Mouse (Mus musculus) naive thymus-derived CD4-positive, alpha-beta T cell, adult 2 months (primary cell): ENCODE measurements around the gene Znfx1.

Source experiments
- DNase-seq: peaks from one replicate; pipeline ENCODE4 v3.0.0-alpha.2; 2011; ENCODE audit warnings: low read depth

The Znfx1 gene

DNA sequence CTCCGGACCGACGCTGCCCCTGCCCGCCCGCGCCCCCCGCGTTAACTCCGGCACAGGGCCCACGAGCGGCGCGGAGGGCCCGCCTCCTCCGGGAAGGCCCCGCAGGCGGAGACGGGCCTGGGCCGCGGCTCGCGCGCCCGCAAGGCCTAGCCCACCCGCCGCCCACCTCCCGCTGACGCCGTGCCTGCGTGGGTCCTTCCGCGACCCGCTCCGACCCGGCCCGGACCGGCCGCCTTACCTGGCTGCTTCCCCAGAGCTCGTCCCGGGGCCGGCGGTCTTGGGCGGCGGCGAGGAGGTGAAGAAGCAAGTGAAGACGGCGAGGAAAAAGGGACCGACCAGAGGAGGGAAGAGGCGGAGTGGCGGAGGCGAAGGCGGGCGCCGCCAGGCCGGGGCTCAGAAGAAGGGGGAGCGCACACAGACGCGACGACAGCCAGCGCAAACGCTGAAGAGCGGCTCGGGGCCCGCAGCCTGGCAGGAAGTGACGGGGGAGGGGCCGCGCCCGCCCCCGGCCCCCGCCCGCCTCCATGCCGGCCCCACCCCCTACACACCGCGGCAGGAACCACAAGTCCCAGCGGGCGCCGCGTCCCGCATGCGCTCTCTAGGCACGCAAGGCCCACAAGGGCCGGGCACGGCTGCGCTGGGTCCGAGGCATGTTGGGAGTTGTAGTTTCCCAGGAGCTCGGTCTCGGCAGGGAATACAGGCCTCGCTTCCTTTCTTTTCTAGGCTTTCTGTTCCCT, 66.9 kb downstream of the Znfx1 start, which contains the start of gene Stau1:
TSS of gene Stau1 (minus strand) at position 504 of the 737 bp plus-strand sequence.
- peak; percentile 96 for DNase-seq

DNA sequence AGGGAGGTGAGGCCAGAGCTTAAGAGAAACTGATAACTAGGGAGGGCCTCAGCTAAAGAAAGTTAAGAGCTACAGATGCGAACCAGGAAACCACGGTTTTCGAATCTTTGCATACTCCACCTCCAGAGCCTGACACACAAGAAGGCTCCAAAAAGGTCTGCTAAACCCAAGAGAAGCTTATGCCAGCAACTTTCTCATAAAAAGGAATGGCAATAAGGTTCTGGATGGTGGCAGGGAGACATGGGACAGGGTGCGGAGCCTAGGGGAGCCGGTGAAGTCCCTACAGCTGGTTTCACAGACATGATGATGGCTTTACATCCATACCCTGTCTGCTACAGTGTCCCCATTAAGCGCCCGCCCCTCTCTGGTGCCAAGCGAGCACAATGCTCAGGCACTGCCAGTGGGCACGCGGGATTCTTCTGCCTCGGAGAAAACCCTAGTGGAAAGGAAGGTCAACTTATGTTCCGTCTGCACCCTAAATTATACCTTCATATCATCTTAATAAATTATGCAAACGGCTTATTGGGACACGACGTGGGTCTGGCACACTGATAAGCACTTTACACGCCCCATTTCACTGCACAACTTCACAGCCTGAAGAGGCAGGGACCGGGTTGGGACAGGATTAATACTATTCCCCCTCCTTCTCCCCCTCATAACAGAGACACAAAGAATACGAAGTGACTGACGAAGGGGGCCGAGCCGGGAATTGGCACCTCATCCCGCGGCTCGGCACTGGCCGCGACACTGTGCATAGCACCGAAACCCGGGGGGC, 67.6 kb downstream of the Znfx1 start:
- peak; percentile 58 for DNase-seq

DNA sequence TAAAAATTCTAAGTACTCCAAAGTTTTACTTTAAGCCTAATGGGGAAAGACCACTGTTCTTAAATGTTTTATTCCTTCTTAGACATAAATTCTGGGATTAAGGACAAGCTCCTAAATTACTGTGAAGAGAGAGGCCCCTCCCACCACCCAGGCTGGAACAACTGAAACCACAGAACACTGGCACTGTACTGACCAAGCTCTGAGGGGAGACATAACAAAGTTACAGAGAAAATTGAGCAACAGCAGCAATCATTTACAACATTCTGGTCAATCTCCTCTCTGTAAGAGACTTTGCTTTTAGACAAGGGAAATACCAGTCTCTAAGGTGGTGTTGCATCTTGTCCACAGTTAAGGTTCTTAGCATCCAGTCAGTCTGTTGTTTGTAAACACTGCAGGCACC, 70.9 kb downstream of the Znfx1 start:
- DNase-seq: no peak

DNA sequence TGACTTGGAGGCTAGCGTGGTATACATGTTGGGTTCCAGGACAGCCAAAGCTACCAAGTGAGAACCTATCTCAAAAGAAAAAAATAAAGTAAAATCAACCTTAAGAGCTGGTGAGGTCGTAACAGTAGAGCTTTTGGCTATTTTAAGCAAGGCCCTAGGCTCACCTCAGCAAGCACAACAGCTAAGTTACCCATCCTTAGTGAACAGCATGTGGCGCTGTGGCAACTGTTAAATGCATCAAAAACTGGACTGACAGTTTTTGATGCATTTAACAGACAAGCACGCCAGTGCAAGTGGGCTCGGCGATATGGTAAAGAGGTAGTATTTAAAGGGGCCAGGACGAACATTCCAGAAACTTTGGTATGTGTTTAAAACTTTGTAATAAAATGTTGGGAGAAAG, 72.0 kb downstream of the Znfx1 start:
- DNase-seq: no peak
